Mouse (Mus musculus): ENCODE measurements around the gene Asb2.

GRCm38 (mm10) chr12:103296292-103296691 is 59.5 kb downstream of the Asb2 start:
- TF ChIP-seq CTCF (IDR thresholded peaks at IDR 0.05; ENCODE audit: low read depth, low read length) (no peak), POLR2A (IDR thresholded peaks at IDR 0.05; ENCODE audit: extremely low read depth, insufficient read depth, low read length) (no peak)

Data from liver, adult 2 months (tissue).